Mouse (Mus musculus): ENCODE measurements at regions not wholly inside any gene's neighbourhood (a gene's known extent, or its start where the extent isn't known, plus 50 kb on each side); places are given as distances from the start of the nearest gene placed in this dataset.

DNA sequence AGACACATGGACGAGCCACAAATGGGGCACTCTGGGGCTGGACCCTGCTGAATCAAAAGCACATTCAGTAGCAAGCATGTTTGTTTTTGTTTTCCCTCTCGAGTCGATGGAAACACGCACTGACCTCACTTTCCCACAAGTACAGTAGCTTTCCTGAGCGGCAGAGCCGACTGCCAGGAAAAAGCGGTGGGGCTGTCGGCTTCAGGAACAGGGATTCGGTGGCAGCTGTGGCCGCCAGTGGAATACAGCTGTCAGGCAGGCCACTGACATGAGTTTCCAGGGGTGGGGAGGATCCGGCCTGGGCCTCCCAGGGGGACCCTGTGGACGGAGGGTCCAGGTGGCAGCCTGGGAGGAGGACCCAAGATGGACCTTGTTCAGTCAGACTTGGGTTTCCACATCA lies 157.0 kb downstream of the Fgf18 start:
- no peak for DNase-seq (ENCODE audit: low spot score)

DNA sequence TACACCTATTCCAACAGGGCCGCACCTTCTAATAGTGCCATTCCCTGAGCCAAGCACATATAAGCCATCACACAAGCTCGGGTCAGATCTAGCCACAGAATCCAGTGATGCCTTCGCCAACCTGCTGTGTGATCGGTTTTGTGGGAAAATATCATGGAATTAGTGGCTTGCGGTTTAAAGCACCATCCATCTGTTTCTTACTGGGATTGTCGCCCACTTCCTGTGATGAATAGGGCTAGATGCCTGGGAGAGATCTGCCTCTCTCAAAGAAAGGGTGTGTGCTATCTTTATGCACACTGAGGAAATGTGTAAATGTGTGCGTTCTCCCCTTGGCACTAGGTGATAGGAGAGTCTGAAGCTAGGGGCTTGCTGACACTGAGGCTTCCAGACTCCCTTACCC lies 154.5 kb upstream of the Smim23 start:
- no peak for DNase-seq (ENCODE audit: low spot score)

DNA sequence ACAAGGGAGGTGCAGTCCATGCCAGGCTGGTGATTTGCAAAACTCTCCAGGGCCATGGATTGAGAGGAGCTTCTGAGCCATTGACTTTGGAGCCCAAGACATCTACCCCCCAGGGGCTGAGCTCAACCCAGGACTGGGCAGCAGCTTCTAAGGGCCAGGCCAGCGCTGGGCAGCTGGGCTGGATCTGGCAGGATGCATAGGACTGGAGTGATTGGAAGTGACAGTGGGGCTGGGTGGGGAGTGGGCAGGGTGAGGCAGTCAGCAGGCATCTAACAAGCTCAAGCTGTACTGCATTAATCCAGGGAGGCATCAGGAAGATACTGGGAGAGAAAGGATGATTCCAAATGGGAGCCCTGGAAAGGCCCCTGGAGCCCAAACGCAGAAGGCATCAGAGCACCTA lies 152.2 kb upstream of the Smim23 start:
- DNase-seq (ENCODE audit: low spot score) = no peak

DNA sequence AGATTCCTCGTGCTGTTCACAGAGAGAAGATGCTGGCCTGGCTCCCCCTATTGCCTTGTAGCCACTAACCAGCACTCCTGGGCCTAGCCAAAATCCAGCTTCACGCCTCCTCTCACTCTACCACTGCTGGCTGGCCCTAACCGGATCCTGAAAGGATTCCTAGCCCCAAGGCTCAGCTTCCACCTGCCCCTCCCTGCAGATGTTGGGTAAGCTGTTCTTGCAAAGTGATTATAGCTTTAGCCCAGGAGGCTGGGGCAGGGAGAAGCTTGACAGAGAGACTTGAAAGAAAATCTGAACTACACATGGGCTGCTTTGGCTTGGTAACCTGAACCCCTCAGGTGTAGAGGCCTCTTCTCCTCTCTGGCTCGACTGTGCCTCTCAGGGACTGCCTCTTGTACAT lies 149.0 kb upstream of the Smim23 start:
- no peak for DNase-seq (ENCODE audit: low spot score)

DNA sequence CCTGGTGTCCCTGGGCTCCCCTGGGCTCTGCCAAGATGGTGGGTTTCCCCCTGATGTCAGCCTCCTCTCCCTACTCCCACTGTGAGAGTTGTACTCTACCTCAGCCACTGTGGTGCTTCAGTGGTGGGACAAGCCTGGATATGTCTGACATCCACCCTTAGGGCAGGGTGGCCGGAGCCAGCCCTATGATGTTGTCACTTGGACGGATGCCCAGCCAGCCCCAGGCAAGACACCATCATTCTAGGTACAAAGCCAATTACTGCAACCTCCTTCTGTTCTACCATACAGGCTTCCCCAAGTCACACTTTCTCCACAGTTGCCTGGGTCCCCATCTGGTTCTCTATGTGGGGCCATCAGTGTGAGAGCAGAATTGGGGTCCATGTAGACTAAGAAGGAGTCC lies 141.0 kb upstream of the Smim23 start:
- DNase-seq (ENCODE audit: low spot score) = no peak

DNA sequence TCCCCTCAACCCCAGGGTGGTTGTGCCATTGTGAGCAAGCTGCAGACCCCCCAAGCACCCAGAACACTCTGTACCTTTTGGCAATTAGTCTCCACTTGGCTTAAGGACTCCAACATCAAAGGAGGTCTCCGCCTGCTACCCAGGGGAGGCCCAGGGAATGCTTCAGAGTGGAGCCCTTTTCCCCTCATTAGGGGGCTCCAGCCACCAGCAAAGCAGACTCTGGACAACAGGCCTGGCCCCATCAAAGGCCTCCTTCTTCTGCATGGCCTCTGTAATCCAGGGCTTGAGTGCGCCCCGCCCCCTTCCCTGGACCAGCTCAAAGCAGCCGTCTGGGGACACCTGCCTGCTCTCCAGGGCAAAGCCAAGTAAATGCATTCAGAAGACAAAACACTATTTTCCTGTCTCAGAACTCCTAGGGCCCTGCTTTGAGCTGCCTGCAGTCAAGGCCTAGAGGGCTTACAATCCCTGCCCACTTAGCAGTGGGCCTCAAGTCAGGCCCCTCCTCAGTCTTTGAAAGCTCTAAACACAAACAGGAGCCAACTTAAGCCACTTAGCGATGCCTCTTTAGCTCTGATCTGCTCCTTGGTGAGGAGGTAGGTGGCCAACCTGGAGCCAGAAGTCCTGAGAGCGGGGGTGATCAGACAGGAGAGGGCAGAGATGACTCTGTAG lies 139.4 kb upstream of the Smim23 start:
- peak; percentile 63 for DNase-seq (ENCODE audit: low spot score)

DNA sequence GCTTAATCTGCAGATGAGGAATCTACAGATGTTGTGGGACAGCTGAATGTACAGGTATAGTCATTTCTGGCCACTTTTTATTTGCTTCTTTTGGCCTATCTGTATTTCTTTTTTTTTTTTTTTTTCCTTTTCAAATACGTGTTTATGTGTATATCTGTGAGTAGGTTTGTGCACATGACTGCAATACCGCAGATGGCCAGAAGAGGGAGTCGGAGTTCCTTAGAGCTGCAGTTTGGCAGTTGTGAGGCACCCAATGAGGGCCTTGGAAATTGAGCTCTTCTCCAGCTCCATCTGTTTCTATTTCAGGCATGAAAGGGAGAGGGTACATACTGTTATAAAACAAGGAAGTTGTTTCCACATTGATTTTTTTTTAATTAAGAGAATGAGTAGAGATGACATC lies 137.2 kb upstream of the Smim23 start:
- DNase-seq (ENCODE audit: low spot score) = peak; percentile 27

DNA sequence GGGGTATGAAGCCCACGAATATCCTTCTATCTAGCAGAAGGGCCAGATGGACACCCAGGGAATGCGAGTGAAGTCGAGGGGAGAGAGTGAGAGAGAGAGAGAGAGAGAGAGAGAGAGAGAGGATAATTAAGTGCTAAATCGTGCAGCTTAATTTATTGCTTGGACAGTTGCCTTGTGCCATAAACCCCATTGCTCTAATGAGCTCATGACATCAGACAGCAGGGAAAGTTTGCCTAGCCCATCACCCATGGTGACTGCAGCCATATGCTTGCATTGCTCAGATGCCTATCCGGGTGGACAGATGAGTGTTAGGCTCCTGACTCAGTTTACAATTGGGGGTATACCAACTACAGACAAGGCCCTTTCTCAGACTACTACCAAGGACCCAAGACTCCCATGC lies 134.6 kb upstream of the Smim23 start:
- DNase-seq (ENCODE audit: low spot score) = no peak

DNA sequence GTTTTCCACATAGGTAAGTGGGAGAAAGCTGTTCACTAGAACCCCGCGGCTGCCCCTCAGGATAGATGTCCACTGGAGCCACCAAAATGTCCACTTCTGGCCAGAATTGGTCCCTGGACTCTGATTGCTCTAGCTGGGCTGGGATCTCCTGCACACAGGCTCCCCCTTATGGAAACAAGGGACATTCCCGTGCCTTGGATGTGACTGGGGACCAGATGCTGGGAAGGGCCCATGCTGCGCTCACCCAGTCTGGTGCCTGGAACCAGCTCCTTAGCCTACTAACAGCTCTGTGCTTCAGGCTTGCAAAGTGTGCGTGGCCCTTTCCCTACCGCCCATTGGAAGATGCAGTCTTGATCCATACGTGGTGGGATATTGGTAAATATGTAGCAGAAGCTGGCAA lies 132.6 kb upstream of the Smim23 start:
- DNase-seq (ENCODE audit: low spot score) = peak; percentile 73

DNA sequence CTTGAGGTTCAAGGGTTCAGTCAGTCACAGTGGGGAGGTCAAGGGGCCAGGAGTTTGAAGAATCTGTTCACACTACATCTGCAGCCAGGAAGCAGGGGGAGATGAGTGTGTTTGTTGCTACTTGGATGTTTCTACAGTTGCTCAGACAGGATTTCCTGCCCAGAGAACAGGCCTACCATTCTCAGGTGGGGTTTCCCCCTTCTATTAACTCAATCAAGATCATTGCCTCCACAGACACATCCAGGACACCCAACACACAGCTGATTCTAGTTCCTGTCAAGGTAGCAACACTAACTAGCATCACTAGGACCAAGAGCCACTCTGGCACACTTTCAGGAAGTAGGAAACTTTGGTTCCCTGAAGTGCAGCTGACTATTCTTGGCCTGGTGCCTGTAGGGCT lies 127.9 kb upstream of the Smim23 start:
- no peak for DNase-seq (ENCODE audit: low spot score)

DNA sequence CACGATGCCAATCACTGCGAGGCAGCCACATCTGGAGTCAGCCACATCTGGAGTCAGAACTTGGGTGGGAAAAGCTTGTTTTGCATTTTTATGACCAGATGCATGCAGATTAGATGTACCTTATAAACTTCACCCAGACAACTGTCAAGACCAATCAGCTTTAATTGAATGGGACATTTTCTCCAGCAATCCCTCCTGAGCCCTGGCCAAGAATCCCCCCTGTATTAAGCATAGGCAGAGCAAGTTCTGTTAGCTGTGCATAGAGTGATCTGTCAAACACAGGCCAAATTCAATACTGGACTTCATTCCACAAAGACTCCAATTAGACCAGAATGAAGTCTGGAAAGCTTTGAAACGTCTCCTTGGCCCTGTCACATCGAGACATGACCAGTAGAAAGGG lies 123.7 kb upstream of the Smim23 start:
- no peak for DNase-seq (ENCODE audit: low spot score)

DNA sequence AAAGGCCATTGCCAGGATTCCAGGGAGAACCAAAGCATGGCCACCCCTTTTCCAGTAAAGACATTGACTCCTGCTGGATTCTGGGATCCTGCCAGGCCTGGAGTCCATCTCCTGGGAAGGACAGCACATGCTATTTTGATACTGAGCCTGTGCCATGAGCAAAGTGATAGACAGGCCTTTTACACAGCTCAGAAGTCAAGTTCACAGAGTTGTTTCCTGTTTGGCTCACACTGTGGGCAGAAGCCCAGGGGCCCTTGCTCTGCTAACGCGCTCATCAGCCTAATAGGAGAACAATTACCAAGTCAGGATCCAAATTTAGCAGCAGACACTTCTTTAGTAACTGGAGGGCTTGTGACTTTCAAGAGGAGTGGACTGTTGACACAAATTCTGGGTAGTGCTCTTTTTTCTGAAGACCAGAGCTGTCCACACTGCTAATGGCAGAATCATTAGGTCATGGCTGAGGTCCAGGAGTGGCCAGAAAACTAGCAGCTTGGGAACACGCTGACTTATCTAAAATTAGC lies 122.1 kb upstream of the Smim23 start:
- DNase-seq (ENCODE audit: low spot score) = no peak

DNA sequence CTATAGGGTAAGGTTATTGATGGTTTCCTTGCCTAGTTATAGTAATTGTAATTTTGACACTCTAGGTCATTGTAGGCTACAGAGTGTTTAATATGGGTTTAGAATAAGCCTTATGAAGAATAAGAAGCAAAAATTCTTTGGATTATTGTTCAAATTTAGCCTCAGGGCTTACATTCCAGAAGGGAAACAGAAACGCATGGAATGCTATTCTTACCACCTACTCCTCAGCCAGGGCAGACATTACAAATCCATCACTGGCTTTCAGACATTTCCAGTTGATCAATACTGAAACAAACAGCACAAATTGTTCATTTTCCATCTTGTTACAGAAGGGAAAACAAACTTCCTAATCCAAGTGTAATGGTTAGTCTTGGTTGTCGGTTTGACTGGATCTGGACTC lies 120.7 kb upstream of the Smim23 start:
- no peak for DNase-seq (ENCODE audit: low spot score)

DNA sequence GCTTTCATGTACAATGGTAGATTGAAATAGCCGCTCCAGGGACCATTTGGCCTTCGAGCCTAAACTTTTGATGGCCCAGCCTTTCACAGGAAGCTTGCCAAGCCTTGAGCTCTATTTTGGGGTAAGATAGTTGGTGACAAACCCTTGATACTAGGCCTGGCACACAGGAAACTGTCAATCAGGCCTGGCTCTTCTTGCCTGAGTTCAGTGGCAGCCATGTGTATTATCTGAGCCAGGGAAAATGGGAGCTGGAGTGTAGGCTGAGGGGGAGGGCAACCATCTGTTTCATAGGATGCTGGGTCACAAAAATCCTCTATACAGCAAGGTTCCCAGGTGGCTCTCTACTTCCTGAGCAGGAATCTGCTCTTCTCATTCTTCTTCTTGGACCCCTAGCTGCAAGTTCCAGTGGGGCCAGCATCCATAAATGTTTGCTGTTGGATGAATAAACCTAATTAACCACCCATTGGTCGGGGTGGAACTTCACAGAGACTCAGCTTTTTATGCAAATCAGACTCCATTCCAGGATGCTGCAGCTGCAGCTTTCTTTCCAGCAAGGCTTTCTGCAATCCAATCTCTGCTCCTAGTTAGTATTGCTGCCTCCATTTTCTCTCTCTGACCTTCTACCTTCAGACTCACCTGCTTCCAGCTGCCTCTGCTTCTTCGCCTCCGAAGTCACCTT lies 117.1 kb upstream of the Smim23 start:
- DNase-seq (ENCODE audit: low spot score) = no peak

DNA sequence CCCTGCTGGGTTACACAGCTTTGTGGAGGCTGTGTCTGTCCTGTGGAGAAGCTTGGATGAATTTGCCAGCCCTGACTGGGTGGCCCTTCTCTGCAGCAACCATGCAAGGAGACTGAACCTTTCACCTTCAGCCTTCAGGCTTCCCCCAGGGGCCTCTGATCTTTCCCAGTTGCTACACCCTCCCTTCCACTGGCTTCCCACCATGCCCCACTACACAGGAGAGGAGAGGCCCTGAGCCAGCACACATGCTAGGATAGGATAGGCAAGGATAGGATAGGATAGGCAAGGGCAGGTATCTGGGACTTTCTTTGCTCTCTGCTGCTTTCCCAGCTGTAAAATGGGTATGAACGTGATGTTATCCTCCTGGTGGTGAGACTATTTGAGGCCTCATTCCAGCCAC lies 114.7 kb upstream of the Smim23 start:
- no peak for DNase-seq (ENCODE audit: low spot score)

DNA sequence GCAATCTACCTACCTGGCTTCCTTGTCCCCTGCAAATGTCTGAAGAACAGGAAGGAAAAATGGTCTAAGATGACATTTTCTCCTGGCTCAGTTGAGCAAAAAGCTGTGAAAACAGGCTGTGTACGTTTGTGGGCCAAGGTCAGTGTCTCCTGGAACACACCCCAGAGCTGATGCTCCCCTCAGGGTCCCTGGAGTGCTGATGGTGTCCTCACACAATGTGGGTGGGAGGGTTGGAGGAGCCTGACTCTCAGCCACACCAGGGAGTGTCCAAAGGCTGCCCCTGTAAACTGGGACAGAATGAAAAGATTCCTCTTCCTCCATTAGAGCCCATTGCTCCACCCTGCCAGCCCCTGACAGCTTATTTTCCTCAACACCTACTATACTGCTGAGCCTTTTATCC lies 112.8 kb upstream of the Smim23 start:
- no peak for DNase-seq (ENCODE audit: low spot score)

DNA sequence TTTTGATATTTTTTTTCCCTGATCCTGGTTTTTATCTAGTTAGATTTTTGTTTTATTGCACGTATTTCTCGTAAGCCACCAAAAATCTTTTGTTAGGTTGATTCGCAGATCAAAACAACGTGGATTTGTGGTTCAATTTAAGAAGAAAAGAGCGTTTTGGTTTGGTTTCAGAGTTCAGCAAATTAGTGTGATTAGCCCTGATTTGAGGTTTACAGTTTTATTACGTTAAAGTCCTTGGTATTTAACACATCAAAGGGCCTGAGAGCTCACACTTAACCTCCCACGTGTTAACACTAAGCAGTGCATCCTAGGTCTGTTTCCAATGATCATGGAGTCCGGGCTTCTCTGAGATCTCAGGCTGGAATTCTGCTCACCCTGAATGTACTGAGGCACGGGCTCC lies 107.5 kb upstream of the Smim23 start:
- DNase-seq (ENCODE audit: low spot score) = peak; percentile 33

DNA sequence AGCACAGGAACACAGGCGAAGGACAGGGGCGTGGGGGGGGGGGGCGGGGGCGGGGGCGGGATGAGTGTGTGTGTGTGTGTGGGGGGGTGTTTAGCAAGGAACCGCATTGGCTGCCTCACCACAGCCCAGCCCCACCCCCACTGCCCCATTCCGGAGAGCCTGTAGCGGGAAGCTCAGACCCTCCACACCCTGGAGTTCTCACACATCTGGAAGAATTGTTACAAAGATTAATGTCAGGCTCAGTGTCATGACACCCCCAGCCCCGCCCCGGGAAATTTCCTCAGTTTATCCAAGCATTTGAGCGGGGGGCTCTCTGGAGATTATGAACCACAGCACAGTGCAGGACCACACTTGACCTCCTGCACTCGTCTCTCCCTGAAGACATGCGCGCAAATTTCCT lies 106.6 kb upstream of the Smim23 start:
- DNase-seq (ENCODE audit: low spot score) = peak; percentile 69

DNA sequence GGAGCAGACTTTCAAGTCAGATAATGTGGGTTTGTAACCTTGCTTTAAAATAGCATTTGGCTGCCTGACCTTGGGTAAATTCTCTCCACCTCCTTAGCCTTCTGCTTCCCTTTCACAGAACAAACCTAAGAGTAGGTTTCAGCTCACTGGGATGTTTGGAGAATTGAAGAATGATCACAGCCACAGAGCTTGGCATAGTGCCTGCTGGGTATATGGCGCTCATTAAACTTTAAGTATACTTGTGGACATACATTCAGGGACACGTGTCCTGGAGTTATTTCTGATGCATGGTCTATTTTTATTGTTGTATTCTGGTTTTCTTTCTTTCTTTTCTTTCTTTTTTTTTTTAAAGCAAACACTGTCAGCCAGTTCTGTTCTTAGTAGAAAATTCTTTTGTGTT lies 104.4 kb upstream of the Smim23 start:
- no peak for DNase-seq (ENCODE audit: low spot score)

DNA sequence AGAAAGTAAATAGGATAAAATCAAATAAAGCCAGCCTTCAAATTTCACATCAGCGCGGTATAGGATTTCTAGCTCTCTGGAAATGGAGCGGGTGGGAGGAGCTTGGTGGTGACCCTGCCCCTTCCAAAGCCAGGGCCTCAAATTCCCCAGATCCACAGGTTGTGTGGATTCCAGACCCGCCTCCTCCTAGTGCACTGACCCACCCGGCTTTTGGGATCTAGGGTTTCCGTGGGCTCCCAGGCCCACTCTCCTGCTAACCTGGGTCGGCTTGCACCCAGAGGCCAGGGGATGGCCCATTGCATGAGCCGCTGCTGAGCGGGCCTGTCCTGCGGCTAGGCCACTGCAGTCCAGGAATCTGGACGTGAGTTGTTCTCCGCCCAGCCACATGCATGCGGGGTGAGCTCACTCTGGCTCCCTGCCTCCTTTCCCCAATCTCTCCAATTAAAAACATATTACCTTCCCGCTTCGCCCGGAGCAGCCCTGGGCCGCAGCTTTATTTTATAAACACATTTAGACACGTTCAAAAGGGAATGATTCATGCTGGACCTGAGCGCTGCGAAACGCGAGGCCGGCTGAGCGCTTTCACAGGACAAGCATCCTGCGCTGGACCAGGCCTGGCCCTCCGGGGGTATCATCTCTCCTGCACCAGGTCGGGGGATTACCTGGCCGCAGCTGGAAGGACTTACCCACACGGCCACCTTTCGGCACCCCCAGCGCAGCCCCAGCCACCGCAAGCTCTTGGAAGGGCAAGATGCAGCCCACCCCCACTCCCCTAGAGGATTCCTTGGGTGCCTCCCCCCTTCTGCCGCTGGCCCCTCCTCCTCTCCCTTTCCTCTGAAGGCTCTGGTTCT lies 101.2 kb upstream of the Smim23 start:
- peak; percentile 72 for DNase-seq (ENCODE audit: low spot score)

DNA sequence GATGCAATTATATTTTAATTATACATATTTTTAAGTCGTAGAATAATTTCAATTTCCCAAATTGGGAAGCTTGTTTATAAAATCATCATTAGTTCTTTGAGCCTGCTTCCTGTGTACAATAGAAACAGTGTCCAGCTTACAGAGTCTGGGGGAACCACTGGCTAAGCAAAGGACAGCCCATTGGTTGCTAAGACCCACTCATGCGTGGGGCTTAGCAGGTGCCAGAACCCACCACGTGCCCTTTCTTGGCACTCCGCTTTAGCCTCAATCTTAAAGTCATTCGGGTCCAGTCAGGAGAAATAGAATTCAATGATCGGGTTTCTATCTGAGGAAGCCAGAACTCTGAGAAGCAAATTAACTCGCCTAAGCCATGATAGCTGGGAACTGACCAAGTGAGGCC lies 100.5 kb upstream of the Smim23 start:
- no peak for DNase-seq (ENCODE audit: low spot score)

DNA sequence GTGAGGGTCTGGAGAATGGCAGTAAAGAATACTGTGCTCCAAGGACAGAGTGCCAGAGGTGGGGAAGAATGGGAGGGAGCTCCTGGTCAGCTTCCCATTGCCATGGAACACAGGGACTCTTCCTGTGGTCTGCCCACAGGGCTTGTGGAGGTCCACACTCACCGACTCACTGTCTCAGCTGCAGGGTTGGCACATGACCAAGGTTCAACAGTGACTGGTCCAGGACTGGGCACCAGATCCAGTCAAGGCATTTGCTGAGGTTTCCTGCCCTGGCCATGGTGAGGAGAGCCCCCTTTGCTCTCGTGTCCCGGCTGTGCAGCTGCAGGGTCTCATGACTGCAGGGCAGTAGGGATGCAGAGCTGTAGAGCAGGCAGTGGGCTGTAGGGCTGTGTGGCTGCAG lies 88.7 kb upstream of the Smim23 start:
- no peak for DNase-seq (ENCODE audit: low spot score)

DNA sequence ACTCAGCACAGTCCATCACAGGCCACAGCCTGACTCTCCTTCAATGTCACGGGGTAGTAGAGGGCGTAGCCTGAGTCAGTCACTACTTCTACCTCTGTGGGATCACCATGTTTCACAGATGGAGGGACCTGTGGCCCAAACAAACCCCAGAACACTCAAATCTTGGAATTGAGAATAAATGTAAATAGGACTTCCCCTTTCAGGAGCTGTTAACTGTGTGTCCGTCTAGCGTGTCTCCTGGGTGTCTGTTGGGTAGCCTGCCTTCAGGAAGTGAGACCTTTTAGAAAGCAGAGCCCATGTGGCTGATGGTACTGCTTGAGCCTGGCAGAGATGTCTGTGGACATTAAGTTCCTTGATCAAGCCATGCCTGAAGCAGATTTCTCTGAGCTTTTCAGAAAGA lies 87.4 kb upstream of the Smim23 start:
- DNase-seq (ENCODE audit: low spot score) = no peak
